Mouse (Mus musculus): ENCODE results near the gene Gpa33.
"Not testable (repeated sequence)": the region's sequence is repeated elsewhere in the genome, so short reads cannot be mapped to it uniquely, and the experiment has no call there.

Gpa33 gene

GRCm38 (mm10) chr1:166135091-166135740 is 5.2 kb downstream of the Gpa33 start:
- DNase-seq = no peak

GRCm38 (mm10) chr1:166137244-166137938 is 7.4 kb downstream of the Gpa33 start:
- no peak for DNase-seq

- DNase-seq = no peak
These were observed 8.1 kb downstream of the Gpa33 start for GRCm38 (mm10) chr1:166138136-166138535.

GRCm38 (mm10) chr1:166139113-166139512 is 9.1 kb downstream of the Gpa33 start:
- DNase-seq = no peak

GRCm38 (mm10) chr1:166139620-166140184 is 9.7 kb downstream of the Gpa33 start:
- no peak for DNase-seq

GRCm38 (mm10) chr1:166141868-166142267 is 11.8 kb downstream of the Gpa33 start:
- not testable (repeated sequence) for DNase-seq

- no peak for DNase-seq
These were observed 12.3 kb downstream of the Gpa33 start for GRCm38 (mm10) chr1:166142369-166142768.

- no peak for DNase-seq
These were observed 16.6 kb downstream of the Gpa33 start for GRCm38 (mm10) chr1:166146626-166147025.

- DNase-seq = no peak
These were observed 17.6 kb downstream of the Gpa33 start for GRCm38 (mm10) chr1:166147657-166148056.

- no peak for DNase-seq
These were observed 19.4 kb downstream of the Gpa33 start for GRCm38 (mm10) chr1:166149441-166149840.

GRCm38 (mm10) chr1:166150035-166150434 is 20.0 kb downstream of the Gpa33 start:
- DNase-seq = no peak

- no peak for DNase-seq
These were observed 21.3 kb downstream of the Gpa33 start for GRCm38 (mm10) chr1:166151341-166151740.

GRCm38 (mm10) chr1:166152034-166152433 is 22.0 kb downstream of the Gpa33 start:
- no peak for DNase-seq

GRCm38 (mm10) chr1:166153351-166154120 is 23.5 kb downstream of the Gpa33 start:
- peak; percentile 96 for DNase-seq

GRCm38 (mm10) chr1:166154162-166155112 is 24.4 kb downstream of the Gpa33 start:
- peak; percentile 89 for DNase-seq

- no peak for DNase-seq
These were observed 25.1 kb downstream of the Gpa33 start for GRCm38 (mm10) chr1:166155113-166155494.

- no peak for DNase-seq
These were observed 27.7 kb downstream of the Gpa33 start for GRCm38 (mm10) chr1:166157712-166158111.

GRCm38 (mm10) chr1:166158664-166159063 is 28.6 kb downstream of the Gpa33 start:
- DNase-seq = no peak

GRCm38 (mm10) chr1:166160111-166160510 is 30.1 kb downstream of the Gpa33 start:
- DNase-seq = no peak

- DNase-seq = peak; percentile 67
These were observed 30.8 kb downstream of the Gpa33 start for GRCm38 (mm10) chr1:166160569-166161445.

GRCm38 (mm10) chr1:166164580-166164979 is 34.5 kb downstream of the Gpa33 start:
- no peak for DNase-seq

Data from thymus, postnatal 14 days (tissue).